Mouse (Mus musculus) adrenal gland (tissue): ENCODE results near the gene Ttpal.

Experiments
- intact Hi-C: fragments of 180-260 bp; cut with DNase I; formaldehyde crosslinking; loops from one replicate; pipeline ENCODE4 v1.15.1; 2025
- long read RNA-seq, 2 experiments: library from polyadenylated mRNA; unstranded; transcript quantifications; one replicate each; pipeline ENCODE4 v2.0.0; 2020; ENCODE audit warnings: borderline replicate concordance in 1 of 2; ENCODE audit not compliant: insufficient replicate concordance in 1 of 2

Ttpal gene
- long read RNA-seq, experiment 1, full-length matches to known transcripts, result 4 of 10 reads
- long read RNA-seq, experiment 1, partial matches to known transcripts, result 1 of 10 reads
- long read RNA-seq, experiment 1, other reads (novel, unspliced or antisense), result 5 of 10 reads
- long read RNA-seq, experiment 2, full-length matches to known transcripts, result 14 of 22 reads
- long read RNA-seq, experiment 2, partial matches to known transcripts, result 0 of 22 reads
- long read RNA-seq, experiment 2, other reads (novel, unspliced or antisense), result 8 of 22 reads

GRCm38 (mm10) chr2:163602101-163602971 lies at the start of gene Ttpal:
Gene Ttpal (plus strand): TSS chr2:163602314.
- intact Hi-C loops, result loop anchor here (2.0 to 5.0 kb wide), 2 partner anchors 40 to 116 kb away; no protein-coding TSS in a partner anchor

- intact Hi-C loops, result no loop called here
These were observed 49.6 kb upstream of the Ttpal start for GRCm38 (mm10) chr2:163552518-163552929.

GRCm38 (mm10) chr2:163554425-163554982 lies 47.6 kb upstream of the Ttpal start:
- intact Hi-C loops, result no loop called here

- intact Hi-C loops, result no loop called here
These were observed 47.1 kb upstream of the Ttpal start for GRCm38 (mm10) chr2:163554996-163555395.

GRCm38 (mm10) chr2:163555417-163555816 lies 46.7 kb upstream of the Ttpal start:
- intact Hi-C loops, result no loop called here

GRCm38 (mm10) chr2:163558548-163558947 lies 43.6 kb upstream of the Ttpal start:
- intact Hi-C loops, result no loop called here

DNA sequence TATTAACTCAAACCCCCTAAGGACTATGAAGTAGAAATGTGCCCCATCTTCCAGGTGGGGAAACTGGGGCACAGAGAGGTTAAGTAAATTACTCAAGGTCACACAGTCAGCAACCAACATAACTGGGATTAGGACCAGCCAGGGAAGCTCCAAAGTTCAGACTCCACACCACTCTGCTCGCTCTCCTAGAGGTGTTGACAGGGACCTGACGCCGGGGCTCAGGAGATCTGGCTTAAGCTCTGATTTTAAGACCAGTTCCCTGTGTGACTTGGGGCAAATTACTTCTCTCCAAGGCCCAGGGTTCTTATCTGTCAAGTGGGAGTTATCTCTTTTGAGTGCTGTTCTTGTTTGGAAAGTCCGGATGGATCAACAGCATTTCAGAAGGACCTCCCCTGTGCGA lies 42.9 kb upstream of the Ttpal start:
- intact Hi-C loops, result no loop called here

DNA sequence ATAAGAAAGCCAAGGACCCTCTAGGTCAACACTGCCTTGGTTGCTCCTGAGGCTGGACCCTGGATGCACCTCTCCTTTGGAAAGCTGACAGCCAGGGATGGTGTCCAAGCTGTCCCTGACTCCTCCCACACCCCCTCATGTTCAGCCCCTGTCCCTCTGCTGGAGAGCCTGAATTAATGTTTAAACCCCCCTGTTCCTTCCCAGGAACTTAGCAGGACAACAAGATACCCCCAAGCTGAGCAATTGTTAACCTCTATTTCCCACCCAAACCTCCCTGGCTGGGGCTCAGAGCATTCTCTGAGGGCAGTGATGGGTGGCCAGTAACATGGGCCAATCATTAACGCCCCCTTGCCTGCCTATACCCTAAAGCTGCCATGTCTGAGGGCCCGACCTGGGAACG lies 41.9 kb upstream of the Ttpal start:
- intact Hi-C loops, result no loop called here

- intact Hi-C loops, result no loop called here
These were observed 40.7 kb upstream of the Ttpal start for GRCm38 (mm10) chr2:163561258-163561948.

GRCm38 (mm10) chr2:163564646-163565045 lies 37.5 kb upstream of the Ttpal start:
- intact Hi-C loops, result no loop called here

DNA sequence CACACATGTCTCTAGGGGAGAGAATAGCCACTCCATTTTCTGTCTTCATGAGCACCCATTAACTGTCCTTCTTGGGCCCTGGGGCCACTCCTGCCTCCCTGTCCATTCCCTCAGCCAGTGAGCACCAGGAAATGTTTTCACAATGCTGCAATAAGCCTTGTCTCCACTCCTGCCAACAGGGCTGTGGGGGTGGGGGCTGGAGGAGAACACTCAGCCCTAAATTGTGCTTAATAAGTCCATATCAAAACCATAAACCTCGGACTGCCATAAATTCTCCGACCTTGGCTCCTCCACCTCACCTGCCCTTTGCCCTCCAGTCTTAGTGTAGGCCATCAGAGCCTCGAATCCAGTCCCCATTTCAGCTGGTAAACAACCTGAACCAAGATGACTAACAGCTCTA lies 27.8 kb upstream of the Ttpal start:
- intact Hi-C loops, result no loop called here

DNA sequence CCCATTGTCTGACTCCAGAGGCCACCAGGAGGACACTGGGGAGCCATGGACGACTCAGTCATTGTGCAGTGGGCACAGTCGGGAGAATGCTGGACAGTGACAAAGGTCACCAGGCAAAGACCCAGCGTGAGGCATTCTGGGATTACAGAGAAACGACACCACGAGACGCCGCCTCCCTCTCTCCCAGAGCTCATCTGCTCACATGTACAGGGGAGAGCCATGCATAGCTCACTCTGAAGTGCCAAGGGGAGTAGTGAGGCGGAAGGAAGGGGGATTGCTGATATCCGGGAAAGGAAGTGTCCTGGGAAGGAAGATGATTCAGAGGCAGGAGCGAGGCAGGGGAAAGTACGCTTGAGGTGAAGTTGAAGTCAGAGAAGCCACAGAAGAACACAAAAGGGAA lies 26.9 kb upstream of the Ttpal start:
- intact Hi-C loops, result no loop called here

- intact Hi-C loops, result no loop called here
These were observed 24.1 kb upstream of the Ttpal start for GRCm38 (mm10) chr2:163577986-163578385.

GRCm38 (mm10) chr2:163580069-163580945 lies 21.8 kb upstream of the Ttpal start:
- intact Hi-C loops, result no loop called here

- intact Hi-C loops, result no loop called here
These were observed 18.7 kb upstream of the Ttpal start for GRCm38 (mm10) chr2:163583226-163584087.

GRCm38 (mm10) chr2:163584088-163584426 lies 18.1 kb upstream of the Ttpal start:
- intact Hi-C loops, result no loop called here

DNA sequence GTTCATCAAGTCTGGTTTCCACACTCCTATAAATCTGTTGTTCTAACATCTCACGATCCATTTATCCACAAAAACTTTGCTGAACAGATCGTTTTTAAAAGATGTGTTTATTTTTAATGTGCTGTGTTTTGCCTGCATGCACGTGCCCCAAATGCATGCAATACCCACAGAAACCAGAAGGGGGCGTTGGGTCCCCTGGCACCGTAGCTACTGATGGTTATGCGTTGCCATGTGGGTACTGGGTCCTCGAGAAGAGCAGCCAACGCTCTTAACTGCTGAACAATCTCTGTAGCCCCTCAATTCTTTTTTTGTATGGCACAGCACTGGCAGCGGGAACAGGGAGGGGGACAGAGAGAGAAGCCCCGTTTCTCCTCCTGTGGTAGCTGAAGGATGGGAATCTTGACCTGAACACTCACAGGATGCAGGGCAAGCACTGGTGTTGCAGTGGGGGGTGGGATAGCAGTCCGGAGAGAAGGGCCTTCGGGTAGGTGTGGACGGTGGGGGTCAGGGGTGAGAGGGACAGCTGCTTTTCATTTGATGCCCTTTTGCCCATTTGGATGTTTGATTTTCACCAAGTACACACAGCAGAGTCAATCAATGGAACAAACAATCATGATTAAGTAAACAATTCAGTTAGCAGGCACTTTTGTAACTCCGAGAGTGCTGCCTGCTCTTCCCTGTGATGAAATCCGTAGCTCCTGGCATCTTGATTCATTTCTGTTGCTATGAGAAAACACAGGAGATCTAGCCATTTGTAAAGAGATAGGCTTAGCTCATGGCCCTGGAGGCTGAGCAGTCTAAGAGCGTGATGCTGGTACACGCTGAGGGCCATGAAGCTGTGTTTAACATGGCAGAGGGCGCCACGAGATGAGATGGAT lies 15.5 kb upstream of the Ttpal start:
- intact Hi-C loops, result no loop called here

- intact Hi-C loops, result no loop called here
These were observed 14.6 kb upstream of the Ttpal start for GRCm38 (mm10) chr2:163587506-163587905.

DNA sequence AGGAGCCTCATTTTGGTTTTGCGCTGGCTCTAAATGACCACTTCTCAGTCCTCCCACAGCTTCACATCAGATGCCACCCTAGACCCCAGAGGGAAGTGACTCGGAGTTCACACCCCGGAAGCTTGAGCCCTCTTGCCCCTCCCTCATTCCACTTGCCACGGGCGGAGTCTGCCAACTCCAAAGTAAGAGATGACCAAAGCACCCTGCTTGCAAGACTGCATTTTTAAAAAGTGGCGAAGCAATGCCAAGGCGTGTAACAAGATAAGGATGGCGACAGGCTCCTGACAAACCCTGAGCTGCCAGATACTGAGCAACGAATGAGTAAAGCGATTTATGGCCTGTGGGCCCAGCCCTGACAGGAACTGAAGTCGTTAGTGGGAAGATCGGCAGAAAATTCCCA lies 11.9 kb upstream of the Ttpal start:
- intact Hi-C loops, result no loop called here
